Mouse (Mus musculus): ENCODE results near the gene Traf1.

GRCm38 (mm10) chr2:34971080-34971888, 9.7 kb upstream of the Traf1 start:
- TF ChIP-seq GATA2 (IDR thresholded peaks at IDR 0.05; ENCODE audit: borderline replicate concordance, low read depth, low read length): no peak
- no peak for TF ChIP-seq CTCF (IDR thresholded peaks at IDR 0.05; ENCODE audit: low read depth, low read length)
- no peak for TF ChIP-seq GATA1 (IDR thresholded peaks at IDR 0.05; ENCODE audit: borderline replicate concordance, low read length)
- no peak for TF ChIP-seq POLR2AphosphoS5 (IDR thresholded peaks at IDR 0.05; ENCODE audit: insufficient replicate concordance, low read depth, low read length)

Data from G1E (cell line).